Mouse (Mus musculus) hindbrain, embryonic 13.5 days (tissue): ENCODE measurements around the gene Slc35f3. TPM values are rescaled to one million over a fixed set of nuclear protein-coding genes. Genes with fewer than 3 reads are reported as not detected.

Experiments used
- ATAC-seq: fragments of 200-750 bp; cut with Nextera tagmentation; 2 replicates; pipeline ENCODE4 v1.8.0; 2017; ENCODE audit warnings: moderate TSS enrichment; ENCODE audit not compliant: low FRiP score
- H3K27ac ChIP-seq: fragments of 300-500 bp; sonication (generic); 2 replicates; pipeline ENCODE4 v1.5.1; 2015; ENCODE audit warnings: inconsistent platforms, mild to moderate bottlenecking, moderate library complexity
- H3K27me3 ChIP-seq: fragments of 300-500 bp; sonication (generic); 2 replicates; pipeline ENCODE4 v1.6.1; 2015; ENCODE audit warnings: mild to moderate bottlenecking, inconsistent platforms
- H3K36me3 ChIP-seq: fragments of 300-500 bp; sonication (generic); 2 replicates; pipeline ENCODE4 v1.6.1; 2015; ENCODE audit warnings: mild to moderate bottlenecking, inconsistent platforms
- H3K4me1 ChIP-seq: fragments of 300-500 bp; sonication (generic); replicated peaks from 2 replicates; pipeline ENCODE4 v1.6.1; 2015; ENCODE audit warnings: inconsistent platforms
- H3K4me2 ChIP-seq: fragments of 300-500 bp; sonication (generic); 2 replicates; pipeline ENCODE4 v1.6.1; 2015; ENCODE audit warnings: inconsistent platforms, mild to moderate bottlenecking, moderate library complexity
- H3K4me3 ChIP-seq: fragments of 300-500 bp; sonication (generic); 2 replicates; pipeline ENCODE4 v1.5.1; 2015; ENCODE audit warnings: mild to moderate bottlenecking, inconsistent platforms
- H3K9ac ChIP-seq: fragments of 300-500 bp; sonication (generic); 2 replicates; pipeline ENCODE4 v1.6.1; 2015; ENCODE audit warnings: mild to moderate bottlenecking, inconsistent platforms
- H3K9me3 ChIP-seq: fragments of 300-500 bp; sonication (generic); 2 replicates; pipeline ENCODE4 v1.6.1; 2016; ENCODE audit warnings: inconsistent platforms
- WGBS: fragments of 180-500 bp; shearing (Covaris S2); methylation state at CpG from one replicate; pipeline ENCODE4 v1.1.7; 2015; 5-methylcytosine and 5-hydroxymethylcytosine counted together
- polyA plus RNA-seq: library from polyadenylated mRNA; unstranded; fragments of >200 nt; fragmentation: Nextera tagmentation; extraction: Ambion mirVana; gene quantifications from 2 replicates; pipeline ENCODE4 v1.2.1, GENCODE M21; 2015

The Slc35f3 gene
- polyA plus RNA-seq, 1 experiment from 2014 or later = 1.3 TPM

DNA sequence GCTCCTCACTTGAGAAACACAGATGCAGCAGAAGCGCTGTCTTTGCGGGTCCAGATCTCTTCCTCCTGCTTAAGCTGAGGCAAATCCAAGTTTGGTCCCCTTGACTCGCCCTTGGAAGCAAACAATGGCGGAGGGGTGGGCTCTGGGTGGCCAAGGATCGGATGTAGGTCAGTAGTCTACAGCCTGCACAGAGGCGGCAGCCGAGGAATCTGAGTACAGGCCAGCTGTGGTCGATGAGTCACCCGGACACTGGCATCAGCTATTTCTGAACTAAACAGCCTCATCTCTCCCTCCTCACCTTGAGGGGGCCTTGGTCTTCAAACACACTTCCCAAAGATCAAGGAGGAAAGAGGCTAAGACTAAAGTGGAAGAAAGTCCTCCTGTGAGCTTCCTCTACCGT lies 6.4 kb upstream of the Slc35f3 start:
- Histone ChIP-seq H3K9me3 (no peaks in the 10 kb centered on the region), H3K27ac (no peak overlapping the region), H3K9ac (no peak overlapping the region), H3K4me3 (no peak overlapping the region), H3K4me1 (no peaks in the 10 kb centered on the region), H3K27me3 (no peaks in the 10 kb centered on the region), H3K4me2 (no peak overlapping the region), H3K36me3 (no peaks in the 10 kb centered on the region)
- no peak for ATAC-seq
- WGBS = 91% methylated on average over 10 of the region's 10 CpGs

DNA sequence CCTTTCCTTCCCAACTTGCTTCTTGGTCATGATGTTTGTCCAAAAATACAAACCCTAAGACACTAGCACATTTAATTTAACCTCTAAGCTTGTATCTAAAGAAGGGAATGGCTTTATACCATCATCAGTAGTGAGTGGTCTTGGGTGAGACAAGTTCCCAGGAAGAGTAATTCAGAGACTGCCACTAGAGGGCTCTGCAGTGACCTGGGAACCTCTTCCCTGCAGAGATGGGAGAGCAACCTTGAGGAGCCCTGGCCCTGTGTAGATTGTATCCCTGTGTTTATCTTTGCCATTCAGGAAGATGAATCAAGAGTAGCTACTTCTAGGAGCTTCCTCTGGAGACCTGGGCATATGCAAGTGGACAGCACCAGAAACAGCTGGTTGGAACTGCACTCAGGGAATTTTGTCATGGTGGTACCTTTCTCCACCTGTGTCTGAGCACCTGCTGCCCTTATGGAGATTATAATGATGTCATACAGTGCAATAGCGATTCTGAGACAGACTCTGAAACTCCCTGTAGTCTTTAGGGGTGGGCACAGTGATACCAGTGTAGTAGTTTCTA lies 993 bp upstream of the Slc35f3 start:
- no peak overlapping the region for H3K4me3 ChIP-seq
- H3K9me3 ChIP-seq = no peaks in the 10 kb centered on the region
- 30% methylated on average over 1 of the region's 1 CpGs for WGBS
- peaks cover 32% of the 10 kb centered on the region for H3K27me3 ChIP-seq
- H3K9ac ChIP-seq = no peak overlapping the region
- H3K4me1 ChIP-seq = peaks cover 10% of the 10 kb centered on the region
- no peak overlapping the region for H3K27ac ChIP-seq
- ATAC-seq = no peak
- H3K4me2 ChIP-seq = no peak overlapping the region
- H3K36me3 ChIP-seq = no peaks in the 10 kb centered on the region

DNA sequence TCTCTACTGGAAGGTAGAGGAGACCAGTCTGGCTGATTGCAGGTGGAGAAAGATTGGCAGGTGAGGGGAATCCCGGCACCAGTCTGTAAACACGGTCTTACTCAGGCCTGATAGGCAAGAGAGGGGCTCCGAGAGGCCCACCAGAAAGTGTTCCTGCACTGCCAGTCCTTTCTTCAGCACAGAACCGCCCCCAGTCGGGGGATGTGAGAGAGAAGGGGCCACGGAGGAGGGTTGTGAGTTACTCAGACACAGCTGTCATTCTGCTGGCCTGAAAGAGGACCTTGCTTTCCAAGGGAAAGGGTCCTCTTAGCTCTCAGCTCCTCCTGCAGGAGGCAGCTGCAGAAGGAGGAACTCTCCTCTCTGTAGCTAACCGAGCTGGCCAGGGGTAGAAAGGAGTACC lies 975 bp downstream of the Slc35f3 start:
- Histone ChIP-seq H3K4me2 (peak overlapping the region; percentile 98), H3K9me3 (no peaks in the 10 kb centered on the region), H3K9ac (peak overlapping the region; percentile 81; the same call in 1 of the 2 replicates), H3K4me3 (peak overlapping the region; percentile 57), H3K27ac (no peak overlapping the region), H3K27me3 (peaks cover 32% of the 10 kb centered on the region), H3K4me1 (peaks cover 10% of the 10 kb centered on the region), H3K36me3 (no peaks in the 10 kb centered on the region)
- 23% methylated on average over 7 of the region's 7 CpGs for WGBS
- ATAC-seq = no peak

DNA sequence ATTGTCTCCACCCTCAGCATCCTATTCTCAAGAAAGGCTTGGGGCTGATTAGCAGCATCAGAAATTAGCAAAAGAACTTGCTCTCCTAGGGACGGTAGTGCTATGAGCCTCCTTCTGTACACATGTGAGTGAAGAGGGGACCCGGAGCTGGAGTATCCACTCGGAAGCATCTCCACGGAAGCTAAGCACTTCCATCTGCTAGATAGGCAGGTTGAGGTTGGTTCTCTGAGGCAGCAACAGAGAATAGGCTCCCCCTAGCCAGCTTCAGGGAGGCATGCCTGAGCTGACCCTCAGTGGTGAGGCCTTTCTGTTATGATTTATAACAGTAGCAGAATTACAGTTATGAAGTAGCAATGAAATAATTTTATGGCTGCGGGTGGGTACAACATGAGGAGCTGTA lies 2.0 kb downstream of the Slc35f3 start:
- Histone ChIP-seq H3K4me1 (peaks cover 10% of the 10 kb centered on the region), H3K9ac (no peak overlapping the region), H3K4me2 (no peak overlapping the region), H3K27ac (no peak overlapping the region), H3K27me3 (peaks cover 32% of the 10 kb centered on the region), H3K4me3 (no peak overlapping the region), H3K36me3 (no peaks in the 10 kb centered on the region), H3K9me3 (no peaks in the 10 kb centered on the region)
- WGBS = 94% methylated on average over 5 of the region's 5 CpGs
- no peak for ATAC-seq

DNA sequence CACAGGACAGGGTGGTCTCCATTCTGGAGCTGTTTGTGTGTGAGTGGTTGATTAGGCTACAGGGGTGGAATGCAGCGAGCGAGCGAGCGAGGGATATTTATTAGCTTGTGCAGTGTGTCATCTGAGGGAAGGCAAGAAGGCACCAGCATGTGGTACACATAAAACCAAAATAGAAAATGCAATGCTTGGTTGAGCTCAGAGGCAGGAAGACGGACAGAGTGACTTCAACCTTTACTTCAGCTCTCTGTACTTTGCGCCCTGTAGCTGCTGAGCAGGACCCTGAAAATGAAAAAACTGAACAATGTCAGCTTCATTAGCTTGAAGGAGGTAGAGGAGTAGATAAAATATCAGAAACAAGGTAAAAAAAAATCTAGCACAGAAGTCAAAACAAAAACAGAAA lies 3.2 kb downstream of the Slc35f3 start:
- Histone ChIP-seq H3K4me1 (peaks cover 10% of the 10 kb centered on the region), H3K4me3 (no peak overlapping the region), H3K9ac (no peak overlapping the region), H3K4me2 (no peak overlapping the region), H3K36me3 (no peaks in the 10 kb centered on the region), H3K27me3 (peaks cover 32% of the 10 kb centered on the region), H3K27ac (no peak overlapping the region), H3K9me3 (no peaks in the 10 kb centered on the region)
- ATAC-seq = no peak
- 66% methylated on average over 6 of the region's 6 CpGs for WGBS

DNA sequence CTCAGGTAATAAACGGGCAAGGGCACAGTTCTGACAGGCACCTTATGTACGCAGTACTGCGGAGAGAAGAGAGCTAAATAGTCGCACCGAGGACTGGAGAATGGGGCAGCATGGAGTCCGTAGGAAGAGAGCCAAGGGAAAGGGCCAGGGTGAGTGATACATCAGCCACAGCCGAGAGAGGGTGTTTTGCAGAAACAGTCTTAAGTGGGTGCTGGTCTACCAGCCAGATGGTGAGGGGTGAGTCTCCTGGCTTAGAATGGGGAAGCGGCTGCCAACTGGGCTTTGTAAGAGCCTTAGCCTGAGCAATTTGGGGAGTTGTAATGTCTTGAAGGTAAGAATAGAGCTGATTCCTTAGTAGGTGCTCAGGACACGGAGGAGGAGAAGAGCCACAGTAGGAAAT lies 8.8 kb downstream of the Slc35f3 start:
- no peaks in the 10 kb centered on the region for H3K27me3 ChIP-seq
- ATAC-seq = no peak
- no peak overlapping the region for H3K4me3 ChIP-seq
- H3K4me1 ChIP-seq = 0 out of 2 replicates have a peak, but pooled peaks cover 3% of the 10 kb centered on the region
- H3K9ac ChIP-seq = no peak overlapping the region
- H3K27ac ChIP-seq = no peak overlapping the region
- no peaks in the 10 kb centered on the region for H3K36me3 ChIP-seq
- no peaks in the 10 kb centered on the region for H3K9me3 ChIP-seq
- no peak overlapping the region for H3K4me2 ChIP-seq
- WGBS = 89% methylated on average over 9 of the region's 9 CpGs

DNA sequence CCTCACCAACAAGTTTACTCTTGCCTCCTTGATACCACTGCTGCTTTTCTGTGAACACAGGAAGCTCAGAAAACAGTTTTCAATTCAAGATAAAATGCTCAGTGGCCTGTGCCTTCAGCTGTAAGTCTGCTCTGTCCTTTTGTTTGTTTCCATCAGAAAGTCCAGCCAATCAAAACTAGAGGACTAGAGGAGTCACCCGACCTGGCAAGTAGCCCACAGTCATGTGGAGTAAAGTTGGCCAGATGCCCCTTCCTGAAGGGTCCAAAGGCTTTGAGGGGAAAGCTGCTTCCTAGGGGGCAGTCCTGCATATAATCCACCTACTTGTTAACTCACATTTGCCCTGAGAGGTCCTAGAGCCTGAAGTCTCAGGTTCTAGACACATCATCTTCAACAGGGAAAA lies 10.7 kb downstream of the Slc35f3 start:
- no peak overlapping the region for H3K4me3 ChIP-seq
- 41% methylated on average over 1 of the region's 1 CpGs for WGBS
- no peak overlapping the region for H3K4me2 ChIP-seq
- no peaks in the 10 kb centered on the region for H3K36me3 ChIP-seq
- H3K27ac ChIP-seq = peak overlapping the region; percentile 52; the same call in 1 of the 2 replicates
- H3K27me3 ChIP-seq = no peaks in the 10 kb centered on the region
- H3K4me1 ChIP-seq = 0 out of 2 replicates have a peak, but pooled peaks cover 3% of the 10 kb centered on the region
- ATAC-seq = no peak
- H3K9ac ChIP-seq = no peak overlapping the region
- H3K9me3 ChIP-seq = no peaks in the 10 kb centered on the region

DNA sequence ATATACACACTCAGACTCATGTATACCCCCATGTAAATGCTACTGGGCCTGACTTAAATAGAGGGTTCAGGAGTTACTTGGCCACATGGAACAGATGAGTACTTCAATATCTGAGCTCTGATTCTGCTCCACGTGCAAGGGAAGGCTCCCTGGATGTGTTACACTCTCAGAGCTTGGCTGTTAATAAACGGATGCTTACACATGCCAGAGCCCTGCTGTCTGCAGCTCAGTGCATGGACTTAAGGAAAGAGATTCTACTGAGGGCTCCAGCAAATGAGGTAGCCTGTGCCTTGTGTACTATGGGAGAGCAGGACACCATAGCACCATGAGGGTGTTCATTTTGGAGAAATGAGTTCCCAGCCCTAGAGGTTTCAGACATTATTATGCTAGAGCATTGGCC lies 26.6 kb downstream of the Slc35f3 start:
- H3K4me1 ChIP-seq = no peaks in the 10 kb centered on the region; the same call in 1 of the 2 replicates

DNA sequence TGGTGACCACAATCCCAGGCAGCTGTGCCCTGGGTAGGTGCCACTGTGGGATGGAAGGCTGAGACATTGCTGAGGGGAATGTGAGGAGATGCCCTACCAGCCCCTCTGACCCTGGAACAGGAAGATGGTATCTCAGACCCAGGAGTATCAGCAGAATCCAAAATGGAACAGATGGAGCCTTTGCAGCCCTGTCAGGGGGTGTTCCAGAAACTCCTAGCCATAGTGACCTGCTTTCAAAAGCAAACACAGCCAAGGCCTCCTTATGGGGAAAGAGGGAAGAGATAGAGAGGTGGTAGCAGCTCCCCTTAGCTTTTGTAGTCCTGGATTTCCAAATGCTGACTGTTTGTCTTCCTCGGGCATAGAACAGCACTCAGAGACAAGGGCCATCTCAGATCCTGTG lies 27.8 kb downstream of the Slc35f3 start:
- no peak for ATAC-seq
- Histone ChIP-seq H3K9me3 (peaks cover 8% of the 10 kb centered on the region; the same call in 1 of the 2 replicates), H3K36me3 (no peaks in the 10 kb centered on the region), H3K9ac (no peak overlapping the region), H3K4me1 (no peaks in the 10 kb centered on the region; the same call in 1 of the 2 replicates), H3K4me2 (no peak overlapping the region), H3K27ac (no peak overlapping the region), H3K4me3 (no peak overlapping the region), H3K27me3 (no peaks in the 10 kb centered on the region)
- WGBS = 74% methylated on average over 1 of the region's 1 CpGs

More for the DNA sequence above, 26.6 kb downstream of the Slc35f3 start:
- no peak overlapping the region for H3K27ac ChIP-seq
- 75% methylated on average over 2 of the region's 2 CpGs for WGBS
- H3K9me3 ChIP-seq = peaks cover 8% of the 10 kb centered on the region; the same call in 1 of the 2 replicates
- no peak overlapping the region for H3K4me2 ChIP-seq
- H3K27me3 ChIP-seq = no peaks in the 10 kb centered on the region
- no peaks in the 10 kb centered on the region for H3K36me3 ChIP-seq
- no peak for ATAC-seq
- no peak overlapping the region for H3K4me3 ChIP-seq
- H3K9ac ChIP-seq = no peak overlapping the region

DNA sequence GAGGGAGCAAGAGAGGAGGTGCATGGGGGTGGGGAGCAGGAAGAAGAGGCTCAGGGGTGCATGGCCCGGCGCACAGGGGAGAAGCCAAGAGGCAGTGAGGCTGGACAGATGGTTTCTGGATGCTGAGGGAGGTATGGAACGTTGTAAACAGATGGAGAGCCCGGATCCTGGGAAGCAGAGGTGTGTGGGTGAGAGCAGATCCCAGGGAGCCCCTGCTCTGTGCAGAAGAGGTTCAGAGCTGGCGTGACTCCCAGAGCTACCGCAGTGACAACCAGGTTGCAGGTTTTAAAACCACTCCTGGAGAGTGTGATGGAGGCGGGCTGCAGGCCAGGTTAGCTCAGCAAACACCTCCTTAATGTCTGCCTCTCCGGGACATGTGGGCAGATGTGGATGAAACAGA lies 28.4 kb downstream of the Slc35f3 start:
- 88% methylated on average over 8 of the region's 8 CpGs for WGBS
- Histone ChIP-seq H3K4me2 (no peak overlapping the region), H3K4me3 (no peak overlapping the region), H3K27me3 (no peaks in the 10 kb centered on the region), H3K9ac (no peak overlapping the region), H3K4me1 (no peaks in the 10 kb centered on the region; the same call in 1 of the 2 replicates), H3K9me3 (peaks cover 8% of the 10 kb centered on the region; the same call in 1 of the 2 replicates), H3K36me3 (no peaks in the 10 kb centered on the region), H3K27ac (no peak overlapping the region)
- no peak for ATAC-seq

DNA sequence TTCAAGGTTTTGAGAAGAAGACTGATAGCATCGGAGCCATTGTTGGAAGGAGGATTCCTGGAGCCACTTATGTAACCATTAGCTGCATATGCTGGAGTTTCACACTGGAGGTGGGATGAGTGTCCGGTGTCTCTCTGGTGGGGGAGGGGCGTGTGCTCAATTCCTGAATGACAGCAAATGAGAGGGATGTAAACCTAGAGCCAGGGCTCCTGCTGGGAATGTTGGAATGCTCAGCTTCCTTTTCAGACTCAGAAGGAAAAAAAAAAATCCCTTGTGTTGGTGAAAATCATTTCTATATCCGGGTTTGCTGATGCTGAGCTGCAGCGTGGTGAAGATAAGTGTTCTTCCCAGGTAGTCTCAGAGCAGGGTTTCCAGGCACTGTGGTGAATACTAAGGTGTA lies 29.4 kb downstream of the Slc35f3 start:
- Histone ChIP-seq H3K36me3 (no peaks in the 10 kb centered on the region), H3K27ac (no peak overlapping the region), H3K9me3 (peaks cover 8% of the 10 kb centered on the region), H3K9ac (no peak overlapping the region), H3K27me3 (no peaks in the 10 kb centered on the region), H3K4me2 (no peak overlapping the region), H3K4me3 (no peak overlapping the region), H3K4me1 (no peaks in the 10 kb centered on the region; the same call in 1 of the 2 replicates)
- WGBS = 68% methylated on average over 5 of the region's 5 CpGs
- no peak for ATAC-seq

DNA sequence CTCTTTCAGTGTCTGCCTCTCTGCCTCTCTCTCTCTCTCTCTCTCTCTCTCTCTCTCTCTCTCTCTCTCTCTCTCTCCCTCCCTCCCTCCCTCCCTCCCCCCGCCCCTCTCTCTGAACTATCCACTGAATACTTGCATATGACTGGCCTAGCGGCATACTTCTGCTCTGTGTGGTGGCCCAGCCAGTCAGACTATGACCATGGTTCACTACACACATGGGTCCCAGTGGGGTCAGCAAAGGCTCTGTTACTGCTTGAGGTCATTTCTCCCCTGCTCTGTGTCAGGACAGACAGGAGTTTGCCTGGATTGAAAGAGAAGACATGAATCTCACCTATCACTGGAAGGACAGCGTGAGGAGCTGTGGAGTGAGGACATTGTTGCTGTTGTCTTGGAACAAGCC lies 40.5 kb downstream of the Slc35f3 start:
- Histone ChIP-seq H3K4me3 (no peak overlapping the region), H3K36me3 (no peaks in the 10 kb centered on the region), H3K4me2 (no peak overlapping the region), H3K9me3 (no peaks in the 10 kb centered on the region), H3K27ac (no peak overlapping the region), H3K9ac (no peak overlapping the region), H3K27me3 (no peaks in the 10 kb centered on the region), H3K4me1 (no peaks in the 10 kb centered on the region)
- no peak for ATAC-seq
- 84% methylated on average over 2 of the region's 3 CpGs for WGBS

DNA sequence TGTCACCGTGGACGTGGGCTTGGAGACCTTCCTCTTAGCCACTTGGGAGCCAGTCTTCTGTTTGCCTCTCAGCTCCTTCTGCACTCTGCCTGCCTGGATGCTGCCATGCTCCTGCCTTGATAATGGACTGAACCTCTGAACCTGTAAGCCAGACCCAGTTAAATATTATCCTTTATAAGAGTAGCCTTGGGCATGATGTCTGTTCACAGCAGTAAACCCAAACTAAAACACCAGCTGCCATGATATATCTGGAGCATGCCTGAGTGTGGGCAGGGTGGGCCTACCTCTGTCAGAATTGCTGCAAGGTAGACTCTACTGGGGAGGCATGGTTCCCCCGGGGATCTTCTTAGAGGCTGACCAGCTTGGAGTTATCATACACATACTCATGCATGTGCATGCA lies 41.0 kb downstream of the Slc35f3 start:
- Histone ChIP-seq H3K4me2 (no peak overlapping the region), H3K4me1 (no peaks in the 10 kb centered on the region), H3K27me3 (no peaks in the 10 kb centered on the region), H3K9ac (no peak overlapping the region), H3K36me3 (no peaks in the 10 kb centered on the region), H3K4me3 (no peak overlapping the region), H3K27ac (no peak overlapping the region), H3K9me3 (no peaks in the 10 kb centered on the region)
- WGBS = 84% methylated on average over 3 of the region's 3 CpGs
- no peak for ATAC-seq
